Mouse (Mus musculus): ENCODE data around the gene Pxn.
A peak's percentile ranks its signal among the peaks of the same experiment; 100 is the strongest.
"Not testable (repeated sequence)": the region's sequence is repeated elsewhere in the genome, so short reads cannot be mapped to it uniquely, and the experiment has no call there.

Pxn gene

DNA sequence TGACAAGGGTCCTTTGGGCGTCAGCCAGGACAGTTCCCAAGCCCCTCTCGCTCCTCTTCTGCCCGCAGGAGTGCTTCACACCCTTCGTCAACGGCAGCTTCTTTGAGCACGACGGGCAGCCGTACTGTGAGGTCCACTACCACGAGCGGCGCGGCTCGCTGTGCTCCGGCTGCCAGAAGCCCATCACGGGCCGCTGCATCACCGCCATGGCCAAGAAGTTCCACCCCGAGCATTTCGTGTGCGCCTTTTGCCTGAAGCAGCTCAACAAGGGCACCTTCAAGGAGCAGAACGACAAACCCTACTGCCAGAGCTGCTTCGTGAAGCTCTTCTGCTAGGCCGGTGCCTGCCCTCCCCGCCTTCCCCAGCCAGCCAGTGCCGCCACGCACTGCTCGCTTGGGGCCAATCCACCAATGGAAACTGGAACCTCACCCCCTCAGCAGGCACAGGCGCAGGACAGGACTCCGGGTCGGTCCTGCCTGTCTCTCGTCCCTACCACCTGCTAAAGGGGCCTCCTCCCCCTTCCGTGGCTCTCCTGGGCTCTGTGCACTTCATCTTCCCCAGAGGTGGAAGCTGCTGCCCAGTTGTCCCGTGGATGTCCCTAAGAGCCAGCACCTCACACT is 47.4 kb downstream of the Pxn start:
- no peak for DNase-seq (ENCODE audit: low spot score)

DNA sequence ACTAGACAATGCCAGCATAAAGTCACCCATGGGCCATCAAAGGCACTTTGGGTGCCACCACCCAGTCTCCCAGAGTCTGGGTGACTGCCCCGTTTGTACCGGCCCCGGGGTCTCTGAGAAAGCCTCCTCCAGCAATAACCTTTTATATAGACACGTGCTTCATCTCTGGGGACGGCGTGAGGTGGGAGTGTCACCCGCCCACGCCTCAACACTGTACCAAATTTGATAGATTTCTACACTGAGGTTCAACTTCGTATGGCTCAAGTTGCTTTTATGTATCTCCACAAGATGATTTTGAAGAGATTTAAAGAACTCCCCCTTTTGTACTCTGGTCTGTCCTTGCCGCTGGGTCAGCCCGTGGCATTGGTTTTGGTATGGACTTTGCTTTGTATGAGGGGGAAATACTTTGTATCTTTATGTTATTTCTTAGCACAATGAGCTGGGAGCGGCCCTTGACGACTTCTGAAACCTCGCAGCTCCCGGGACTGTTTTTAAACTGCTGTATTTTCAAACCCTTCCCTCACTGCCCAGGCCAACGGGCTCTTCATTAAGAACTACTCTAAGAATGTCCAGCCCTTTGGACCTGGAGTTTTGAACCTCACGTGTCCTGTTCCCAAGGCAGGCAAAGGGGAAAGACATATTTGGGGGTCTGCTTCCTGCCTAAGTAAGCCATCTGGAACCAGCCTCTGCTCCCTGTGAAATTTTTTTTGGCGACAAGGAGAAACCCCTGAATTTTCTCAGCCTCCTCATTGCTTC is 48.2 kb downstream of the Pxn start:
- no peak for DNase-seq (ENCODE audit: low spot score)

DNA sequence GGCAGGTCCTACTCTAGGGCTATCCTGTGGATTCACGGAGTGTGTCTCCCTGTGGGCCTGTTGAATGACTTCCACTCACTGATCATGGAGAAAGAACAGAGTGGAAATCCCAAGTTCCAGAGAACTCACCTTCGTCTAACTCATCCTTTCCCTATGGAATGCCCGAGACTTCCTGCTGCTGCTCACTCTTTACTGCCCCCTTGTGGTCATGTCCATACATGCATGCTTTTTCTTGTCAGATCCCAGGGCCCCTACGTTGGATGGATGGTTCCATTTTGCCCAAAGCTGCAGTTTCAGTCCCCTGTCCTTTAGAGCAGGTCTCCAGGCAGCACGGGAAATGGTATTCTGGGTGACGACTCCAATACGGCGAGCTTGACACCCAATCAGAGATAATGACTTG is 49.7 kb downstream of the Pxn start:
- peak; percentile 81 for DNase-seq (ENCODE audit: low spot score)

DNA sequence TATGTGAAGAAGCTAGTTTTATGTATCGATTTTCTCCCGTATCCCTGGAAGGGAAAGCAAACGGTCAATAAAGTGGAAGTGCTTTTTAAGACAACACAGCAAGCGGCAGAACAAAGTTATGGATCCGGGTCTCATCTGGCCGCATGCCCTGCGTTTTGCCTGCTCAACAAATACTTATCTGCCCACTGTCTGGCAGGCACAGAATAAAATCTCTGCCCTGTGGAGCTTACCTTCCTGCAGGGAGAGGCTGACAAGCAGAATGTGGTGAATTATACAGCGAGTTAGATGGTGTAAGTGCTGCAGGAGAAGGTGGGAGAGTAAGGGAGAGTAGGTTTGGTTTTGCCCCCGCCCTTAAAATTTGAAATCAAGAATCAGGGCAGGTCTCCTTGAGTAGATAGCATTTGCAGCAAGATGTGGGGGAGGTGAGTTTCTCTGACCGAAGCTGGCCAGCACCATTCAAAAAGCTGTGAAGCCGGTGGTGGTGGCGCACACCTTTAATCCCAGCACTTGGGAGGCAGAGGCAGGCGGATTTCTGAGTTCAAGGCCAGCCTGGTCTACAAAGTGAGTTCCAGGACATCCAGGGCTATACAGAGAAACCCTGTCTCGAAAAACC is 51.8 kb downstream of the Pxn start:
- DNase-seq (ENCODE audit: low spot score), result no peak

DNA sequence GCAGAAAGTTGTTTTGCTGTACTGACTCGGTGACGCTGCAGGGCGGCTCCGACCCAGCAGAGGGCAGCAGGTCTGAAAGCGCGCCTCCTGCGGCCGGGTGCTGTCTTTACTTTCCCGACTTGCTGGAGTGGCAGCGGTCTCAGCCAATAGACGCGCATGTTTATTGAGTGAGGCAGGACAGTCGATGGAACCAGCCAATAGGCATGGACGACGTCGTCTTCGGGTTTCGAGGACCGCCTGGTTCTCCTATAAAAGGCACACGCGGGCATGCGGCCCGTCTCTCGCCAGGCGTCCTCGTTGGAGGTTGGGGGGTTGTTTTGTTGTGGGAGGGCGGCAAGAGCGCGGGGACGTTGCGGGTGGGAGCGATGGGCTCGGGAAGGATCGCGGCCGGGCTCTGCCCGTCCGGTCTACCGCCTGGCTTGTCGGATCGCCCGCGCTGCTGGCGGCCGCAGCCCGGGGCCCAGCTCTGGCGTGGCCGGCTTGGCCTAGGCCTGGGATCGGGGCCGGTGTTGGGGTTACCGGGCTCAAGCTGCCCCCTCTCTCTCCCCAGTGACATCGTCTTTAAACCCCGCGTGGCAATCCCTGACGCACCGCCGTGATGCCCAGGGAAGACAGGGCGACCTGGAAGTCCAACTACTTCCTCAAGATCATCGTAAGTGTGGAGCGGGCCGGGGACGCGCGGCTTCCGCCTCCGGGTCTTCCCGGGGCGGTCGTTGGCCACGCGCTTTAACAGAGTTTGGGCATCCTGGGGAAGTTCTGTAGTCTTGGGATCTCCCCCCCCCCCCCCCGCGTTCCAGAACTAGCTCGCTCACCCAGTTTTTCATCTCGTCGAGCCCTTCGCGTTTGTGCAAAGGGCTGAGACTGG is 53.0 kb downstream of the Pxn start, which contains the start of gene Rplp0:
Gene Rplp0, plus strand, starts transcription at position 231 of the 865 bp plus-strand sequence.
- peak; percentile 99 for DNase-seq (ENCODE audit: low spot score)

DNA sequence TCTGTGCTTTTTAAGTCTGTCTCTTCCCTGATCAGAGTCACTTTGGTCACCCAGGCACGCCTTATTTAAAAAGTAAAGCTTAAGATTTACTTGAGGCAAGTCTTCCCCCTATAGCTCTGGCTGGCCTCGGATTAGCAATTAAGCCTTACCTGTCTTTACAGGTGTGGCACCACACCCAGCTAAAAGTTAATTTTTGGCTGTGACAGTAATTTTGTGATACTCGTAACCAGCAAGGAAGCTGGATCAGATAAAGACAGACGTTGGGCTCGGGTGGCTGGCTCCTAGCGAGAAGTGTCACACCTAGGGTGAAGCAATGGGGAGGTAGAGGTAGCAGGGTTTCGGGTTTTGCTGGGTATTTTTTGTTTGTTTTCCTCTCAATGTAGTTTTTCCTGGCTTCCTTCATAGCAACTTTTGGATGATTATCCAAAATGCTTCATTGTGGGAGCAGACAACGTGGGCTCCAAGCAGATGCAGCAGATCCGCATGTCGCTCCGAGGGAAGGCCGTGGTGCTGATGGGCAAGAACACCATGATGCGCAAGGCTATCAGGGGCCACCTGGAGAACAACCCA is 53.9 kb downstream of the Pxn start:
- no peak for DNase-seq (ENCODE audit: low spot score)

DNA sequence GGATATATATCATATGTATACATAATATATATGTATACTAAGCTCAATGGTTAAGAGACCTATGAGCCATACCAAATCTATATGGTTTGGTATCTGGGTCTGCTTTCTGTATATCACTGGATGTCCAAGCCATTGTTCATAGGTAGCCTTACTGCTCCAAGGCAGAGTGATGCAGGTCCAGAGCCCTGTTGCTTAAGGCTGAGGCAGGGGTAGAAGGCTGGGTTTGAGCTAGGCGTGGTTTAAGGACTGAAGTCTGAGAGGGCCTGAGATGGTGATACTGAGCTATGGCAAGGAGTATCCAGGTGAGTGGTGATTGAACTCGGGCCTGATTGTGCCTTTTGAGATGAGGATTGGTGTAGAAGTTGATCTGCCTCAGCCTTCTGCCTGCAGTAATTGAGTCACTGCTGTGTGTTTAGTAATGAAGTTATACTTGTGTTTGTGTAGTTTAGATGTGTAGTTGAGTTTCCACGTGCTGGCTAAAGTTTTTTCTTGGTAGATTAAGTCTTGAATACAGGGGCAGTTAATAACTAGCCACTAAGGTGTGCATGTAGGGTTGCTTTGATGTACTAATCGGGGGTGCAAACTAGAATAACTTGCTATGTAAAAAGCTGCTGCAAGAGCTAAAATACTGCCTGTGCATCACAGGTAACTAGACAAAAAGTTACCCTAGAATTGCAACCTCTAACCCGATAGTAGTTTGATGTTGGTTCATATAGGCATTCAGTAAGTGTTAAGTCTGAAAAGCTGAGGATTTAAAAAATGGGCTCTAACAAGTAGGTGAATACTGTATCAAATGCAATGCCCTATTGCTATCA is 57.5 kb downstream of the Pxn start:
- DNase-seq (ENCODE audit: low spot score), result no peak

DNA sequence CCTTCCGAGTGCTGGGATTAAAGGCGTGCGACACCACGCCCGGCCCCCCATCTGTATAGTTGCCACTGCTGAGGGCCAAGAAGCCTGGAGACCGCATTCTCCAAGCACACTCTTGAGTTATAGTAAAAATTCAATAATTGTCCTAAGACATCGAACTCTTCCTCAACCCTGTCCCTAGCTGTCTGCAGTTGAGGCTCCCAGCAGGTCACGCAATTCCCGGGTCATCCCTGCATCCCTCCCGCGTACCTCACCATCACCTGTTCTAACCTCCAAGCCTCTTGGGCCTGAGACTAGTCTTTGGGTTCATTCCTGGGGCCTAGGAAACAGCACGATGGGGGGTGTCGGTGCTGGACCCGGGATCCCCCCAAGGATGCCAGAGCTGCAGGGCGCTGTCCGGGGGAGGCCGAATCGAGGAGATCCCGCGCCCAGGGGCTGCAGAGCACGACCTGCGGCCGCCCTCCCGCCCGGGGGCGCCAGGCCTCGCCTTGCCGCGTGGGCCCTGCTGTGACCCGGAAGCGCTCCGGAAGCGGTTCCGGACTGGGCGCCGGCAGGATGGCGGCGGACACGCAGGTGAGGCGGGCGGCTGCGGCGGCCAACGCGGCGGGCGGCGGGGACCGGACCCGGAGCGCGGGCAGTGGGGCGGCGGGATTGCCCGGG is 58.4 kb downstream of the Pxn start, which contains the start of gene Gcn1l1:
Gene Gcn1l1, plus strand, starts transcription at position 518 of the 657 bp plus-strand sequence.
- peak; percentile 77 for DNase-seq (ENCODE audit: low spot score)

DNA sequence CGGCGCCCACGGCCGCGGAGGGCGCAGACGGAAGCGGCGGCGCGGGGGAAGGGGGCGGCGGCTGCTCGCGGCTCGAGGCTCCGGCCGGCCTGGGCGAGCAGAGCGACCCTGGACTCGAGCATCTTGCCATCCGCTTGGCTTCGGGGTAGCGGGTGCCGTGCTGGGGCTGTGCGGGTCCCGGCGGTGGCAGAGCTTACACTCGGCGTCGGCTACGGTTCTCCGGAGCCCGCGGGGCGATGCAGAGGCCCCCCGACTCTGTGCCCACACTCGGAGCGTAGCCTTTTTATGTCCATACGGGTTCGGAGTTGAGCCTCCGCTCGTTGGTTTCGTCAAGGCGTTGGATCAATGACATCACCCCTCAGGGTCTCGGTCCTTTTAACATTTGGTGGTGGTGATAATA is 58.9 kb downstream of the Pxn start:
- DNase-seq (ENCODE audit: low spot score), result no peak

DNA sequence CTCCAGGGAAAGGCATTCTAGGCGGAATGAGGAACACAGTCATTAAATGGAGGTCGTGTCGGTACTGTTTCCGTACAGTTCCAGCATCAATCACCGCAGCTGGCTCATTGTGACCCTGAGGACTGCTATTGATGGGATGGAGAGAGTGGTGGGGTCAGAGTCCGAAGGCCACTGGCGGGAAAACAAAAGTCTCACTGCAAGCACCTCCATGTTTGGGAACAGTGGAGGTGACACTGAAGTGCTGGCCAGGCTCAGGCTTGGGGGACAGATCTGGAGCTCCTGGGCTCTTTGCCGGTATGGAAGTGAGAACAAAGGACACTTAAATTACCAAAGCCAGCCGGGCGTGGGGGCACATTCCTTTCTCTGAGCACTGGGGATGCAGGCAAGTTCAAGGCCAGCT is 62.2 kb downstream of the Pxn start:
- DNase-seq (ENCODE audit: low spot score), result no peak

DNA sequence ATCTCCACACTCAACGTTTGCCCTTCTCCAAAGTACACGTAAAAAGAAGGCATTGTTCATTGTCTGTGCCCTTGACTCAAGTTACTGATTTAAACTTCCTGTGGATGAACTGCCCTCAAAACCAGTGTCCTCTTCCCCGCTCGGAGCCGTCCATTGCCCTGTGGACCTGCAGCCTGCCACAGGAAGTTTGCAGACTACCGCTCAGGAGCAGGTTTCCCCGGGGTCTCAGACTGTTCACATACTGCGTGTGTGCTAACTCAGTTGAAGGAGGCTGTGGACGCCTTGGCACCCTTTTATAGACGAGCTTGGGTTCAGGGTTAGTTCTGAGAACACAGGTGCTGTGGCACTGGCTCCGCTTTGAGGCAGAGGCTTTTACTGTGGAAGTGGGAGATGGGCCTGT is 62.8 kb downstream of the Pxn start:
- DNase-seq (ENCODE audit: low spot score), result no peak

DNA sequence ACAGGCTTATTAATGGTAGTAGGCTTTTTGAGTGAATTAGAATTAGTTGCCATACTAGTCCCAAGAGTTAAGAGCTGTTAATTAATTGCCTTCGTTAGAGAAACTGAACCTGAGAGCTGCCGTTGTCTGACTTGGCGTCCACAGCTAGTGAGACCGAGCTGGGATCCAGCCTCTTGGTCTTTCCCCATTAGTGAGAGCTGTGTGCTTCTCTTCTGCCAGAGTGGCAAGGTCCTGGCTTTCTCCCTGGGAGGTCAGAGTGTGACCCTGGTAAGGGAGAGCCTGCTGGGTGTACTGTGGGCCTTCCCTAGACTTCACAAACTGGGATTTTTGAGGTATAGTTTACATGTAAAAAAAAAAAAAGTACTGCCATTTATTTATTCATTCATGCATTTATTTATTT is 63.2 kb downstream of the Pxn start:
- no peak for DNase-seq (ENCODE audit: low spot score)

DNA sequence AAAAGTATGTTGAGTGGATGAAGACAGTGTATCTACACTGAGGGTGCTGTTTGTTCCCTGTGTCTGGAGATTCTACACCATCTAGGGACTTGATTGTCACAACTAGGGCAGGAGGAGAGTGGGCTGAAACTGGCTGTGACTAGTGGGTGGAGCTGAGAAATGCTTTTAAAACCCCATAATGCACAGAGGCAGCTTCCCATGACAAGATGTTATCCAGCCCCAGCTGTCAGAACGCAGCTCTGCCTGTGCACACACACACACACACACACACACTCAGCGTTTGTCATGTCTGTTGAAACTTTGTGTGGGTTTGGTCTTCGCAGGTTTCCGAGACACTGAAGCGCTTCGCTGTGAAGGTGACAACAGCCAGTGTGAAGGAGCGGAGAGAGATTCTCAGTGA is 64.6 kb downstream of the Pxn start:
- no peak for DNase-seq (ENCODE audit: low spot score)

DNA sequence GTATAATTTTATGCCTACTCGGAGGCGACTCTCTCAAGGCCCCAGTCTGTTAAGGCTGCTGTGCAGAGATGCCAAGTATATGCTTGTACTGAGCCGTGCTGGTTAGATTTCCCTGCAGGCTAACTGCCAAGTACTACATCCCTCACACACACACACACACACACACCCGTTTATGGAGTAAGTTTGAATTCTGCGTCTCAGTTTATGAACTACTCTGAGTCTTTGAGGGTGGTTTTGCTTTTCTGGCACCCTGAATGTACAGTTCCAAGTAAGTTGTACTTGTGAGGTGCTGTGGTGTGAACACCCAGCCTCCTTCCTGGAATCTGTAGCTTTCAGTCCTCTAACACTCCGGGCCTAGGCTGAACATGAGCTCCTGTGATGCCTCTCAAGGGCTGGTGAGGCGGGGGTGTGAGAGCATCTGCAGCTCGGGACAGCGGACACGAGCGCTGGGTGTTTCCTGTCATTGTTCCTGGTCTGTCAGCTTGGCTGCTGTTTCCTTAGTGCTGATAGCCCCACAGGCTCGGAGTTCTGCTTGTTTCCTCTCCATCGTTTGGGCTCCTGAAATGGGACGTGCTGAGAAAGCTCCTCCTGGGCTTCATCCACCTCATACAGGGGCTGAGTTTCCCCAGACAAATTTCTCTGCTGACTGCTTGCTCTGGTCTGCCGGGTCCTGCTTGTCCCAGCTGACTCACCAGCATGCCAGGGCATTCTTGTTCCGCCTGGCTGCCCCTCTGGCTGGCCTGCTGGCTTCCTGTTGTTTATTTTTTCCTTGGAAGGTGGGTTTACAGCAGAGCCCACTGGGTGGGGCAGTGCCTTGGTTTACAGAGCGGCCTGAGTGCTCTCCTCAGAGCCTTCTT is 66.4 kb downstream of the Pxn start:
- peak; percentile 42 for DNase-seq (ENCODE audit: low spot score)

DNA sequence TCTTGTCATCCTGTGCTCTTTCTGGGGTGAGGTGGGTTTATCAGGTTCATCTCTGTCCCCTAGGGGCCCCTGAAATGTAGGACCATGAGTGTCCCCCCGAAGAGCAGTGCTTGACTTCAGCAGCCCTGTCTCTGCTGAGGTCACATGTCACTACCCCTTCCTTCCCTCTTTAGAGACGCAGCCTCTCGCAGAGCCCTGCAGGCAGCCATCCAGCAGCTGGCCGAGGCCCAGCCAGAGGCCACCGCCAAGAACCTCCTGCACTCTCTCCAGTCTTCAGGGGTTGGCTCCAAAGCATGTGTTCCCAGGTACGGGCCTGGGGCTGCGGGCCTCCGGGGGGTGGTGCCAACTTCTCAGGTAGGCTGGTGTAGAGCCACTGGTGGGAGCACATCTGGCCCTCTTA is 68.5 kb downstream of the Pxn start:
- DNase-seq (ENCODE audit: low spot score), result peak; percentile 38

DNA sequence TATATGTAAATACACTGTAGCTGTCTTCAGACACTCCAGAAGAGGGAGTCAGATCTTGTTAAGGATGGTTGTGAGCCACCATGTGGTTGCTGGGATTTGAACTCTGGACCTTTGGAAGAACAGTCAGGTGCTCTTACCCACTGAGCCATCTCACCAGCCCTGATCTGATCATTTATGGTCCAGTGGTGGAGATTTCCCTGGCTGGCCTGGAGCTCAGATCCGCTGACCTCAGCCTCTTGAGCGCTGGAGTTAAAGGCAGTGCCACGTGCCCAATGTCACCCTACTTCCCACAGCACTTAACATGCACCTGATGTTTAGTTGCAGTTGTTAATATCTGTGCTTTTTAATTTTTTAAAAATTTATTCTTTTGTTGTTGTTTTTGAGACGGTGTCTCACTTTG is 71.2 kb downstream of the Pxn start:
- not testable (repeated sequence) for DNase-seq (ENCODE audit: low spot score)

DNA sequence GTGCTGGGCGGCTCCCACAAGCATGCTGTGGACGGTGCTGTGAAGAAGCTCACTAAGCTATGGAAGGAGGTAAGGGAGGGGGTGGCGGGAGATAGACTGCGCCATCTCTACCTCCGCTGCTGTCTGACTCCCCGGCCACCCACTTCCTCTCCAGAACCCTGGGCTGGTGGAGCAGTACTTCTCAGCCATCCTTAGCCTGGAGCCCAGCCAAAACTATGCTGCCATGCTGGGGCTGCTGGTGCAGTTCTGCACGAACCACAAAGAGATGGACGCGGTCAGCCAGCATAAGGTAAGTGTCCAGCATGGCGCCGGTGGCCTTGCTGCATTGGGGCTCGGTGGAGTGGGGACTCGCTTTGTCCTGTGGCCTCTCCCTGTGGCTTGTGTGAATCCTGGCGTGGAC is 72.4 kb downstream of the Pxn start:
- no peak for DNase-seq (ENCODE audit: low spot score)

DNA sequence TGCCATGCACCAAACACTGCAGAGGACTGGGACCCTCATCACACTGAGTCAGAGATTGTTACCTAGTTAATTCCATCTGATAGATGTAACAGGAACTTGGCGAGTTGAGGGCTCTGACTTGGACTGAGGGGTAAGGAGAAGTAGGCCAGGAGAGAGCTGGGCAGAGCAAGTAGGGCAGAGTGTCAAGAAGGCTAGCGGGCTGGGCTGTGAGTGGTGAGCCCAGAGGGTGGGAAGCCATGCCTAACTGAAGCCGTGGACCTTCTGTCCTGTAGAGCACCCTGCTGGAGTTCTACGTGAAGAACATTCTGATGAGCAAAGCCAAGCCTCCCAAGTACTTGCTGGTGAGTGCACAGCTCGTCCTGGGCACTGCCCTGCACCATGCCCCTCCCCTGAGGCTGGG is 72.9 kb downstream of the Pxn start:
- no peak for DNase-seq (ENCODE audit: low spot score)

DNA sequence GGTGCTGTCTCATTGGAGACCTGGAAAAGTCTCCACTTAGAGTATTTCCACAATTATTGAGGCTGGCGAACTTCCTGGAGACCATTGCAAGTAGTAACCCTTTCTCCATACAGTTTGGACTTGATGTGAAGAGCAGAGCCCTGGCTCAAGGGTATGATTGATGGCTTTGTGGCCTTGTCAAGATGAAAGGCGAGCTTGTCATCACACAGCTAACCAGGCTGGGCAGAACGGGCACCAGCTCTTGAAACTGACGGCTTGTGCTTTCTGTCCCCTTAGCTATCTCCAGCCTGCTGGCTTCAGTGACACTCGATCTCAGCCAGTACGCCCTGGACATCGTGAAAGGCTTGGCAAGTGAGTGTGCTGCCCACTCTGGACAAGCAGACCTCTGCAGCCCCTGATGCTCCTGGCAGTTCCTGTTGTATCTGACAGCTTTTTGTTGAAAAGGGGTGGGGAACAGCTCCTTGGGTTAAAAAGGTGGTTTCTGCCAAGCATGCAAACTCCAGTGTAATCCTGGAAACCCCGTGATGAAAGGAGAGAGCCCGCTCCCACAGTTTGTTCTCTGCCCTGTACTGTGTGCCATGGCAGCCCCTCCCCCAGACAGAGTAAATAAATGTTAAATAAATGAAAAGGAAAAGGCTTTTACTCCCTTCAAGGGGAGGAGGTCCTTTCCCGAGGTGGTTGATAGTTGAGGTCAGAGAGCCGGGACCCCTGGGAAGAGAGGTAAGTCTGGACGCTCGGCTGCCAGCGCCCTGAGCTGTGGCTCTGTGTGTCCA is 73.9 kb downstream of the Pxn start:
- no peak for DNase-seq (ENCODE audit: low spot score)

Data from urinary bladder, postnatal 14 days (tissue).